Mouse (Mus musculus): ENCODE results near the gene Myl6.
A peak's percentile ranks its signal among the peaks of the same experiment; 100 is the strongest.
"Not testable (repeated sequence)": the region's sequence is repeated elsewhere in the genome, so short reads cannot be mapped to it uniquely, and the experiment has no call there.

Myl6 gene

GRCm38 (mm10) chr10:128509831-128510230 lies 15.9 kb upstream of the Myl6 start:
- no peak for DNase-seq

GRCm38 (mm10) chr10:128509203-128509602 lies 15.3 kb upstream of the Myl6 start:
- DNase-seq = no peak

GRCm38 (mm10) chr10:128508260-128508659 lies 14.3 kb upstream of the Myl6 start:
- no peak for DNase-seq

GRCm38 (mm10) chr10:128505974-128506373 lies 12.0 kb upstream of the Myl6 start:
- DNase-seq = no peak

GRCm38 (mm10) chr10:128505371-128505667 lies 11.4 kb upstream of the Myl6 start:
- DNase-seq = not testable (repeated sequence)

- no peak for DNase-seq
These were observed 10.9 kb upstream of the Myl6 start for GRCm38 (mm10) chr10:128504641-128505370.

- no peak for DNase-seq
These were observed 10.1 kb upstream of the Myl6 start for GRCm38 (mm10) chr10:128504012-128504411.

GRCm38 (mm10) chr10:128503532-128503931 lies 9.6 kb upstream of the Myl6 start:
- no peak for DNase-seq

GRCm38 (mm10) chr10:128502341-128502740 lies 8.4 kb upstream of the Myl6 start:
- DNase-seq = no peak

- DNase-seq = peak; percentile 78 to 79
These were observed 5.2 kb upstream of the Myl6 start for GRCm38 (mm10) chr10:128499116-128499671.

GRCm38 (mm10) chr10:128498590-128498989 lies 4.6 kb upstream of the Myl6 start, which contains the start of gene Myl6b:
Gene Myl6b (minus strand): TSS chr10:128498685.
- peak; percentile 97 for DNase-seq

- DNase-seq = peak in 1 of 2 experiments; percentile 20
These were observed 3.3 kb upstream of the Myl6 start for GRCm38 (mm10) chr10:128497134-128497737.

- no peak for DNase-seq
These were observed 2.6 kb upstream of the Myl6 start for GRCm38 (mm10) chr10:128496509-128497077.

GRCm38 (mm10) chr10:128495903-128496302 lies 2.0 kb upstream of the Myl6 start:
- no peak for DNase-seq

- peak; percentile 27 to 49 for DNase-seq
These were observed 1.3 kb upstream of the Myl6 start for GRCm38 (mm10) chr10:128495270-128495669.

- no peak for DNase-seq
These were observed 811 bp upstream of the Myl6 start for GRCm38 (mm10) chr10:128494667-128495245.

- DNase-seq = peak in 1 of 2 experiments; percentile 70
These were observed 638 bp downstream of the Myl6 start for GRCm38 (mm10) chr10:128493319-128493694.

- DNase-seq = peak; percentile 65 to 71
These were observed 1.2 kb downstream of the Myl6 start for GRCm38 (mm10) chr10:128492633-128493311.

- DNase-seq = not testable (repeated sequence)
These were observed 1.9 kb downstream of the Myl6 start for GRCm38 (mm10) chr10:128492051-128492450.

- DNase-seq = peak in 1 of 2 experiments; percentile 35
These were observed 2.5 kb downstream of the Myl6 start for GRCm38 (mm10) chr10:128491495-128491894.

- peak in 1 of 2 experiments; percentile 21 for DNase-seq
These were observed 3.0 kb downstream of the Myl6 start for GRCm38 (mm10) chr10:128490912-128491311.

- peak in 1 of 2 experiments; percentile 23 for DNase-seq
These were observed 3.7 kb downstream of the Myl6 start for GRCm38 (mm10) chr10:128490232-128490631.

- DNase-seq = peak in 1 of 2 experiments; percentile 19
These were observed 4.2 kb downstream of the Myl6 start for GRCm38 (mm10) chr10:128489785-128490184.
